Mouse (Mus musculus) forebrain, embryonic 14.5 days (tissue): ENCODE data around the gene Zc3h10. TPM values are rescaled to one million over a fixed set of nuclear protein-coding genes. Genes with fewer than 3 reads are reported as not detected.

Experiments
- ATAC-seq: fragments of 200-750 bp; cut with Nextera tagmentation; 2 replicates; pipeline ENCODE4 v1.8.0; 2017; ENCODE audit warnings: mild to moderate bottlenecking, moderate library complexity
- DNase-seq: peaks from one replicate; pipeline ENCODE4 v3.0.0-alpha.2; 2015; ENCODE audit warnings: low spot score
- H3K27ac ChIP-seq: fragments of 300-500 bp; sonication (generic); 2 replicates; pipeline ENCODE4 v1.5.1; 2014; ENCODE audit warnings: low read depth, mild to moderate bottlenecking, control low read depth, low read length, moderate library complexity
- H3K27me3 ChIP-seq: fragments of 300-500 bp; sonication (generic); replicated peaks from 2 replicates; pipeline ENCODE4 v1.6.1; 2014; ENCODE audit warnings: low read length, control low read depth, mixed read lengths; ENCODE audit not compliant: control insufficient read depth, insufficient read depth
- H3K36me3 ChIP-seq: fragments of 300-500 bp; sonication (generic); 2 replicates; pipeline ENCODE4 v1.6.1; 2014; ENCODE audit warnings: low read length, control low read depth; ENCODE audit not compliant: control insufficient read depth, insufficient read depth
- H3K4me1 ChIP-seq: fragments of 300-500 bp; sonication (generic); 2 replicates; pipeline ENCODE4 v1.6.1; 2014; ENCODE audit warnings: antibody characterized with exemption, low read length, control low read depth; ENCODE audit not compliant: control insufficient read depth, insufficient read depth
- H3K4me2 ChIP-seq: fragments of 300-500 bp; sonication (generic); 2 replicates; pipeline ENCODE4 v1.6.1; 2014; ENCODE audit warnings: mild to moderate bottlenecking, control low read depth, low read length
- H3K4me3 ChIP-seq: fragments of 300-500 bp; sonication (generic); 2 replicates; pipeline ENCODE4 v1.5.1; 2014; ENCODE audit warnings: low read depth, low read length, control low read depth
- H3K9ac ChIP-seq: fragments of 300-500 bp; sonication (generic); 2 replicates; pipeline ENCODE4 v1.6.1; 2014; ENCODE audit warnings: mild to moderate bottlenecking, low read length, control low read depth, moderate library complexity
- H3K9me3 ChIP-seq: fragments of 300-500 bp; sonication (generic); replicated peaks from 2 replicates; pipeline ENCODE4 v1.6.1; 2016; ENCODE audit warnings: low read length, control low read depth, mixed read lengths; ENCODE audit not compliant: control insufficient read depth
- WGBS: fragments of 180-500 bp; shearing (Covaris S2); extraction: QIAGEN DNeasy Blood & Tissue Kit; methylation state at CpG from one replicate; pipeline ENCODE4 v1.1.7; 2014; 5-methylcytosine and 5-hydroxymethylcytosine counted together
- polyA plus RNA-seq: library from polyadenylated mRNA; unstranded; fragments of >200 nt; fragmentation: Nextera tagmentation; extraction: Ambion mirVana; gene quantifications from 2 replicates; pipeline ENCODE4 v1.2.1, GENCODE M21; 2014

Gene Zc3h10
- polyA plus RNA-seq, 1 experiment from 2014 or later, result 16.2 TPM

- Histone ChIP-seq H3K27me3 (no peaks in the 10 kb centered on the region), H3K4me3 (peak overlapping the region; percentile 5; the same call in 1 of the 2 replicates), H3K4me1 (no peaks in the 10 kb centered on the region), H3K9ac (peak overlapping the region; percentile 9; the same call in 1 of the 2 replicates), H3K36me3 (peaks cover 5% of the 10 kb centered on the region; the same call in 1 of the 2 replicates), H3K9me3 (no peaks in the 10 kb centered on the region), H3K27ac (no peak overlapping the region), H3K4me2 (peak overlapping the region; percentile 32; the same call in 1 of the 2 replicates)
- ATAC-seq (peak; percentile 95), DNase-seq (peak; percentile 92)
- 15% methylated on average over 18 of the region's 18 CpGs for whole genome bisulfite sequencing
Observed at GRCm38 (mm10) chr10:128536266-128536940, 11.2 kb downstream of the Zc3h10 start.

- peak overlapping the region; percentile 32; the same call in 1 of the 2 replicates for H3K4me2 ChIP-seq
- WGBS, result 77% methylated on average over 4 of the region's 4 CpGs
- DNase-seq (no peak), ATAC-seq (no peak; the same call in 1 of the 2 replicates)
- no peaks in the 10 kb centered on the region for H3K27me3 ChIP-seq
- H3K4me3 ChIP-seq, result peak overlapping the region; percentile 5; the same call in 1 of the 2 replicates
- H3K36me3 ChIP-seq, result no peaks in the 10 kb centered on the region
- peak overlapping the region; percentile 30; the same call in 1 of the 2 replicates for H3K27ac ChIP-seq
- H3K4me1 ChIP-seq, result no peaks in the 10 kb centered on the region
- peak overlapping the region; percentile 9; the same call in 1 of the 2 replicates for H3K9ac ChIP-seq
- H3K9me3 ChIP-seq, result no peaks in the 10 kb centered on the region
Observed at GRCm38 (mm10) chr10:128535624-128536265, 11.8 kb downstream of the Zc3h10 start.

GRCm38 (mm10) chr10:128535206-128535605 is 12.4 kb downstream of the Zc3h10 start:
- 77% methylated on average over 2 of the region's 2 CpGs for WGBS
- no peaks in the 10 kb centered on the region for H3K9me3 ChIP-seq

GRCm38 (mm10) chr10:128526366-128527356 is 20.9 kb downstream of the Zc3h10 start:
- Histone ChIP-seq H3K9me3 (no peaks in the 10 kb centered on the region), H3K27ac (no peak overlapping the region), H3K4me2 (peak overlapping the region; percentile 100), H3K4me3 (peak overlapping the region; percentile 64), H3K9ac (peak overlapping the region; percentile 71; the same call in 1 of the 2 replicates), H3K27me3 (0 out of 2 replicates have a peak, but pooled peaks cover 7% of the 10 kb centered on the region), H3K36me3 (no peaks in the 10 kb centered on the region), H3K4me1 (peaks cover 7% of the 10 kb centered on the region; the same call in 1 of the 2 replicates)
- DNase-seq (no peak), ATAC-seq (no peak)
- WGBS, result 31% methylated on average over 28 of the region's 28 CpGs

More at GRCm38 (mm10) chr10:128535206-128535605, 12.4 kb downstream of the Zc3h10 start:
- H3K4me3 ChIP-seq, result no peak overlapping the region
- DNase-seq (no peak), ATAC-seq (no peak)
- no peak overlapping the region for H3K4me2 ChIP-seq
- H3K36me3 ChIP-seq, result no peaks in the 10 kb centered on the region
- H3K27ac ChIP-seq, result no peak overlapping the region
- no peaks in the 10 kb centered on the region for H3K27me3 ChIP-seq
- no peak overlapping the region for H3K9ac ChIP-seq
- no peaks in the 10 kb centered on the region for H3K4me1 ChIP-seq

- Histone ChIP-seq H3K9ac (peak within 1 kb of the TSS; percentile 71), H3K27ac (peak within 1 kb of the TSS; percentile 14; the same call in 1 of the 2 replicates), H3K27me3 (0 out of 2 replicates have a peak, but pooled peaks cover 7% of the 10 kb centered on the region), H3K4me1 (peaks cover 7% of the 10 kb centered on the region; the same call in 1 of the 2 replicates), H3K36me3 (no peaks in the 10 kb centered on the region), H3K9me3 (no peaks in the 10 kb centered on the region), H3K4me3 (peak within 1 kb of the TSS; percentile 64), H3K4me2 (peak within 1 kb of the TSS; percentile 100)
- under 1% methylated on average over 37 of the region's 37 CpGs for WGBS
- DNase-seq, result peak; percentile 97
- peak; percentile 95 for ATAC-seq
Observed at GRCm38 (mm10) chr10:128525671-128526308, 21.8 kb downstream of the Zc3h10 start, which contains the start of gene Esyt1. Gene Esyt1, minus strand, starts transcription at chr10:128525871.

GRCm38 (mm10) chr10:128524732-128525662 is 22.6 kb downstream of the Zc3h10 start:
- peak; percentile 53 for ATAC-seq
- Histone ChIP-seq H3K36me3 (no peaks in the 10 kb centered on the region), H3K4me1 (peaks cover 7% of the 10 kb centered on the region; the same call in 1 of the 2 replicates), H3K9ac (peak overlapping the region; percentile 71), H3K4me2 (peak overlapping the region; percentile 100), H3K4me3 (peak overlapping the region; percentile 64), H3K27ac (peak overlapping the region; percentile 14; the same call in 1 of the 2 replicates), H3K9me3 (no peaks in the 10 kb centered on the region), H3K27me3 (0 out of 2 replicates have a peak, but pooled peaks cover 7% of the 10 kb centered on the region)
- peak; percentile 64 for DNase-seq
- WGBS, result under 1% methylated on average over 58 of the region's 58 CpGs

- Histone ChIP-seq H3K27me3 (0 out of 2 replicates have a peak, but pooled peaks cover 7% of the 10 kb centered on the region), H3K9ac (peak overlapping the region; percentile 71), H3K36me3 (no peaks in the 10 kb centered on the region), H3K4me2 (peak overlapping the region; percentile 100), H3K4me3 (peak overlapping the region; percentile 64), H3K27ac (no peak overlapping the region), H3K9me3 (no peaks in the 10 kb centered on the region), H3K4me1 (peaks cover 7% of the 10 kb centered on the region; the same call in 1 of the 2 replicates)
- WGBS, result 7% methylated on average over 11 of the region's 11 CpGs
- DNase-seq, result no peak
- no peak for ATAC-seq
Observed at GRCm38 (mm10) chr10:128524111-128524731, 23.4 kb downstream of the Zc3h10 start.
